Mouse (Mus musculus) MEL (cell line): ENCODE data around the gene Rtn3. TPM values are rescaled to one million over a fixed set of nuclear protein-coding genes. Genes with fewer than 3 reads are reported as not detected.
"Not testable (repeated sequence)": the region's sequence is repeated elsewhere in the genome, so short reads cannot be mapped to it uniquely, and the experiment has no call there.

ENCODE experiments used
- DNase-seq: peaks from one replicate; pipeline ENCODE4 v3.0.0; 2011; ENCODE audit warnings: low read depth, low spot score
- H3K27ac ChIP-seq: 2 replicates; pipeline ENCODE4 v1.5.1; 2012; ENCODE audit warnings: low read depth, mild to moderate bottlenecking, control low read depth, low read length, moderate library complexity; ENCODE audit not compliant: control insufficient read depth
- H3K27me3 ChIP-seq, 2 experiments: fragments of 150-350 bp in 1 of 2; sonication (generic) in 1 of 2; 2 replicates each; pipeline ENCODE4 v1.6.1; 2012; ENCODE audit warnings: low read length in 2 of 2, mild to moderate bottlenecking in 2 of 2, improper control_type of control experiment in 1 of 2, moderate library complexity in 1 of 2; ENCODE audit not compliant: insufficient read depth in 2 of 2, control insufficient read depth in 1 of 2
- H3K36me3 ChIP-seq, 2 experiments: 2 replicates each; pipeline ENCODE4 v1.6.1; 2012 to 2014; ENCODE audit warnings: low read length in 2 of 2, improper control_type of control experiment in 1 of 2, inconsistent platforms in 1 of 2, mild to moderate bottlenecking in 1 of 2; ENCODE audit not compliant: insufficient read depth in 2 of 2, control insufficient read depth in 1 of 2
- H3K4me1 ChIP-seq, 2 experiments: fragments of 150-350 bp in 1 of 2; sonication (generic) in 1 of 2; 2 replicates each; pipeline ENCODE4 v1.6.1; 2012; ENCODE audit warnings: low read length in 2 of 2, improper control_type of control experiment in 1 of 2, mild to moderate bottlenecking in 1 of 2; ENCODE audit not compliant: insufficient read depth in 2 of 2, control insufficient read depth in 1 of 2
- H3K4me3 ChIP-seq, 2 experiments: fragments of 150-350 bp in 1 of 2; sonication (generic) in 1 of 2; 2 replicates each; pipeline ENCODE4 v1.5.1; 2012; ENCODE audit warnings: low read depth in 2 of 2, low read length in 2 of 2, mild to moderate bottlenecking in 2 of 2, moderate library complexity in 2 of 2, control low read depth in 1 of 2, improper control_type of control experiment in 1 of 2; ENCODE audit not compliant: control insufficient read depth in 1 of 2, insufficient read depth in 1 of 2
- H3K79me2 ChIP-seq: 2 replicates; pipeline ENCODE4 v1.6.1; 2012; ENCODE audit warnings: mild to moderate bottlenecking, low read length, moderate library complexity; ENCODE audit not compliant: control insufficient read depth, poor library complexity, insufficient read depth
- H3K9ac ChIP-seq: 2 replicates; pipeline ENCODE4 v1.6.1; 2012; ENCODE audit warnings: low read depth, mild to moderate bottlenecking, control low read depth, low read length, moderate library complexity; ENCODE audit not compliant: control insufficient read depth, poor library complexity, severe bottlenecking
- H3K9me3 ChIP-seq: fragments of 150-350 bp; sonication (generic); replicated peaks from 2 replicates; pipeline ENCODE4 v1.6.1; 2012; ENCODE audit warnings: mild to moderate bottlenecking, low read length, improper control_type of control experiment, moderate library complexity; ENCODE audit not compliant: insufficient read depth
- CHD1 ChIP-seq: IDR thresholded peaks from 2 replicates; pipeline ENCODE4 v1.6.1; 2012; ENCODE audit warnings: low read depth, mild to moderate bottlenecking, inconsistent platforms, low read length, improper control_type of control experiment
- ELF1 ChIP-seq: IDR thresholded peaks from 2 replicates; pipeline ENCODE4 v1.6.1; 2014; ENCODE audit warnings: low read depth, mild to moderate bottlenecking, inconsistent platforms, low read length, improper control_type of control experiment, moderate library complexity
- EP300 ChIP-seq, 2 experiments: IDR thresholded peaks; 2 replicates each; pipeline ENCODE4 v1.6.1; 2011; ENCODE audit warnings: improper control_type of control experiment in 2 of 2, low read length in 2 of 2, low read depth in 1 of 2, mild to moderate bottlenecking in 1 of 2
- ETS1 ChIP-seq: IDR thresholded peaks from 2 replicates; pipeline ENCODE4 v1.6.1; 2012; ENCODE audit warnings: low read depth, mild to moderate bottlenecking, inconsistent platforms, low read length, improper control_type of control experiment, moderate library complexity
- GABPA ChIP-seq: IDR thresholded peaks from 2 replicates; pipeline ENCODE4 v1.6.1; 2012; ENCODE audit warnings: low read depth, mild to moderate bottlenecking, inconsistent platforms, low read length, improper control_type of control experiment, moderate library complexity
- GATA1 ChIP-seq: IDR thresholded peaks from 2 replicates; pipeline ENCODE4 v1.6.1; 2011; ENCODE audit warnings: low read depth, low read length, improper control_type of control experiment
- HCFC1 ChIP-seq: IDR thresholded peaks from 2 replicates; pipeline ENCODE4 v1.6.1; 2012; ENCODE audit warnings: low read depth, mild to moderate bottlenecking, inconsistent platforms, low read length, improper control_type of control experiment, moderate library complexity
- KAT2A ChIP-seq: conservative IDR thresholded peaks from 2 replicates; pipeline ENCODE4 v1.6.1; 2012; ENCODE audit warnings: low read depth, low read length, improper control_type of control experiment, inconsistent platforms
- MAX ChIP-seq: IDR thresholded peaks from 2 replicates; pipeline ENCODE4 v1.6.1; 2011; ENCODE audit warnings: low read length, improper control_type of control experiment
- MAZ ChIP-seq: IDR thresholded peaks from 2 replicates; pipeline ENCODE4 v1.6.1; 2012; ENCODE audit warnings: low read depth, mild to moderate bottlenecking, inconsistent platforms, low read length, improper control_type of control experiment
- NRF1 ChIP-seq: IDR thresholded peaks from 2 replicates; pipeline ENCODE4 v1.6.1; 2014; ENCODE audit warnings: low read depth, mild to moderate bottlenecking, inconsistent platforms, low read length, improper control_type of control experiment, moderate library complexity; ENCODE audit not compliant: poor library complexity, insufficient read depth, severe bottlenecking
- POLR2AphosphoS5 ChIP-seq: IDR thresholded peaks from 2 replicates; pipeline ENCODE4 v1.6.1; 2012; ENCODE audit warnings: low read depth, borderline replicate concordance, mild to moderate bottlenecking, inconsistent platforms, low read length, moderate library complexity, mixed read lengths
- RAD21 ChIP-seq: IDR thresholded peaks from 2 replicates; pipeline ENCODE4 v1.6.1; 2011; ENCODE audit warnings: mild to moderate bottlenecking, low read depth, low read length, improper control_type of control experiment
- RCOR1 ChIP-seq: IDR thresholded peaks from 2 replicates; pipeline ENCODE4 v1.6.1; 2012; ENCODE audit warnings: low read depth, mild to moderate bottlenecking, inconsistent platforms, low read length, improper control_type of control experiment
- TAL1 ChIP-seq: IDR thresholded peaks from 2 replicates; pipeline ENCODE4 v1.6.1; 2012; ENCODE audit warnings: mild to moderate bottlenecking, inconsistent platforms, low read length, moderate library complexity, mixed read lengths
- TCF12 ChIP-seq: IDR thresholded peaks from 2 replicates; pipeline ENCODE4 v1.6.1; 2014; ENCODE audit warnings: low read depth, mild to moderate bottlenecking, inconsistent platforms, low read length, improper control_type of control experiment, moderate library complexity
- ZKSCAN1 ChIP-seq: IDR thresholded peaks from 2 replicates; pipeline ENCODE4 v1.6.1; 2012; ENCODE audit warnings: low read depth, mild to moderate bottlenecking, inconsistent platforms, low read length, improper control_type of control experiment, moderate library complexity
- ZNF384 ChIP-seq: IDR thresholded peaks from 2 replicates; pipeline ENCODE4 v1.6.1; 2012; ENCODE audit warnings: low read depth, mild to moderate bottlenecking, inconsistent platforms, low read length, improper control_type of control experiment
- polyA plus RNA-seq, 2 experiments: library from polyadenylated mRNA; stranded (reverse) in 1 of 2; unstranded in 1 of 2; fragments of >175 nt in 1 of 2; fragments of >200 nt in 1 of 2; gene quantifications; 2 replicates each; pipeline versions ENCODE4 v1.2.1 to v1.2.4; 2012; ENCODE audit warnings: low replicate concordance in 2 of 2, low read depth in 1 of 2; ENCODE audit not compliant: insufficient read length in 2 of 2, insufficient read depth in 1 of 2, missing spikeins in 1 of 2
- total RNA-seq: library from RNA; depleted of rRNA; stranded (reverse); fragments of 300-350 nt; gene quantifications from 2 replicates; pipeline ENCODE4 v1.2.3, GENCODE M21; 2012

Rtn3 gene
- total and polyA plus RNA-seq, 3 experiments: 33.4 to 118 TPM; not detected in 1

DNA sequence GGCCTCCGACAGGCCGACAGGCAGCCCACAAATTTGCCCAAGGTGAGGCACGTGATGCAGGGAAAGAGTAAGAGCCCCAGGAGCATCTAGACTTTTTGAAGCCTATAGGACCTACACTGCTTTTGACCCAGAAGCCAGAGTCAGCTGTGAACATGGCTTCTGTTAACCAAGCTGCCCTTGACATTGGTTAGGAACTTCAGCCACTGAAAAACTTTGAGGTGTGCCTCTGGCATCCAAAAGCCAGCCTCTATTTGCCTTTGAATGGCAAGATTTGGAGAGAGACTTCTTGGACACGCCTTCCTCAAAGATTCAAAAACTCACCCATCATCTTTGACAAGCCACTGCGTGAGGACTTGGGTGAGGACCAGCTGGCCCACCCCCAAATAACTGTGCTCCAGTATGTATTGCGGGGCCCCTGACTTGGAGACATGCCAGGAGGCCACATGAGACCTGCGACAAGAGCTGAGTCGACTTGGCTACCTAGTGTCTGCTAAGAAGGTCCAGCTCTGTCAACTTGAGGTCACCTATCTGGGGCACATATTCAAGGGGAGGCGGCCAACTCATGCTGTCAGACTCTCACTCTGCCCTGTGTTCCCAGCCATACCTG, 78.4 kb downstream of the Rtn3 start:
- Histone ChIP-seq H3K4me1 (no peaks in the 10 kb centered on the region), H3K4me3 (no peak overlapping the region), H3K27ac (no peak overlapping the region), H3K9me3 (no peaks in the 10 kb centered on the region), H3K9ac (no peak overlapping the region), H3K36me3 (no peaks in the 10 kb centered on the region), H3K27me3 (peaks cover 1 to 10% of the 10 kb centered on the region in 2 experiments; a peak in 3 of 4 replicates), H3K79me2 (no peaks in the 10 kb centered on the region)
- no peak for TF ChIP-seq ZNF384
- TF ChIP-seq EP300 (IDR thresholded peaks at IDR 0.05; ENCODE audit: low read depth in 1 of 2, low read length in 2 of 2): no peak
- TF ChIP-seq TAL1: no peak
- TF ChIP-seq RAD21: no peak
- TF ChIP-seq NRF1: no peak
- TF ChIP-seq MAZ: no peak
- no peak for DNase-seq

DNA sequence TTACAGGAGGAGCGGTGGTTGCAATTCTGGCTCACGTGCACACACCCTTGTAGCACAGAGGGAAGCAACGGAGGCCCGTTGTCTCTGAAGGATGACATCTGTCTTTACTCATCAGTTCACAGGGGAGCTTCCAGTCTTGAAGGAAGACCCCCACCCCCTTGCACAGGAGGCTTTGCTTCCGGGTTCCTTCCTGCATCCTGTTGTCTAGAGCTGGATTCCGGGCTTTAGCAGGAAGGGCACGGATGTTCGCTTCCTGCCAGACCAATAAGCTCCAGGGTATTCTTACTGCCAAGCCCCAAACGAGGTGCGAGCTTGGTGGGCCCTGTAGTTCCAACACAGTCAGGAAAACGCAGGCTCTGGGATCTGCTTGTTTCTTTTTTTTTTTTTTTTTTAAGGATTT, 82.4 kb downstream of the Rtn3 start:
- no peak overlapping the region for H3K9ac ChIP-seq
- TF ChIP-seq EP300 (IDR thresholded peaks at IDR 0.05; ENCODE audit: low read depth in 1 of 2, low read length in 2 of 2) (no peak), CHD1 (no peak), KAT2A (no peak), ETS1 (no peak), RCOR1 (no peak), ZKSCAN1 (no peak), GABPA (no peak), NRF1 (no peak), GATA1 (no peak), HCFC1 (no peak), POLR2AphosphoS5 (no peak), ELF1 (no peak), TCF12 (no peak), TAL1 (no peak), MAX (no peak)
- TF ChIP-seq, all 39 proteins: peak for 0
- peaks cover 0 to 8% of the 10 kb centered on the region in 2 experiments; a peak in 2 of 4 replicates for H3K27me3 ChIP-seq
- no peak overlapping the region for H3K27ac ChIP-seq
- no peaks in the 10 kb centered on the region for H3K79me2 ChIP-seq
- no peaks in the 10 kb centered on the region for H3K4me1 ChIP-seq
- H3K36me3 ChIP-seq: no peaks in the 10 kb centered on the region
- H3K9me3 ChIP-seq: no peaks in the 10 kb centered on the region
- H3K4me3 ChIP-seq: no peak overlapping the region
- DNase-seq: no peak

DNA sequence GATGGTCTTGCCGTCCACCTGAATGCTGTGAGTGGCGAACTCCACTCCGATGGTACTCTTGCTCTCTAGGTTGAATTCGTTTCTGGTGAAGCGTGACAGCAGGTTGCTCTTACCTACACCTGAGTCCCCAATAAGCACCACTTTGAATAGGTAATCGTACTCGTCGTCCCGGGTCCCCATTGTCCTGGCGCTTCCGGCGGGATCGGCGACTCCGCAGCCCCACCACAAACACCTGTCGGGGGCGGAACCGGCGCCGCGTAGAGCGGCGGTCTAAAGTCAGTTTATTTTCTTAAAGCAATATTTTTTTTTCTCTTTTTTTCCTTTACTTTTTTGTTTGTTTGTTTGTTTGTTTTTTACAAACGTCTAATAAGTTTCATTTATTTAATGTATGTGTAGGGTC, 84.2 kb downstream of the Rtn3 start:
- H3K79me2 ChIP-seq, H3K27ac ChIP-seq, H3K9ac ChIP-seq, H3K4me3 ChIP-seq, H3K36me3 ChIP-seq, H3K27me3 ChIP-seq, DNase-seq, H3K4me1 ChIP-seq, H3K9me3 ChIP-seq: not testable (repeated sequence)
